In genomic region chr2:92735784-92736183, GRCm38 (mm10) we compare ENCODE assay signal across 28 mouse cellular contexts.
A peak's percentile ranks its signal among the peaks of the same experiment; 100 is the strongest.
DNase-seq lines count a peak whose midpoint lies in the region; ATAC-seq and TF ChIP-seq lines count a peak whose summit lies in the region.
"Had no signal": no experiment of that assay in that cellular context is flagged by ENCODE, and none has a peak within 500 bp of the region (broad histone marks: within the 10 kb centered on the region; RNA-seq: fewer than 3 reads in every experiment).

No protein-coding gene starts in this region.

- no peaks in the 10 kb centered on the region for H3K27me3 ChIP-seq in midbrain, postnatal 0 days (ENCODE audit: insufficient read depth, low read length)
- H3K27me3 ChIP-seq in midbrain, embryonic 11.5 days (ENCODE audit: control insufficient read depth, insufficient read depth, low read length) = no peaks in the 10 kb centered on the region
- H3K27me3 ChIP-seq: embryonic facial prominence, embryonic 15.5 days; midbrain, embryonic 12.5 days; stomach, embryonic 15.5 days had no signal

- 69% methylated on average over 5 of the region's 5 CpGs for WGBS in midbrain, postnatal 0 days
- 79% methylated on average over 5 of the region's 5 CpGs for WGBS in midbrain, embryonic 11.5 days

- H3K4me3 ChIP-seq in midbrain, postnatal 0 days (ENCODE audit: low read depth, low read length) = no peak overlapping the region
- no peak overlapping the region for H3K4me3 ChIP-seq in midbrain, embryonic 11.5 days (ENCODE audit: low read depth, low read length)
- H3K4me3 ChIP-seq: embryonic facial prominence, embryonic 10.5 days; embryonic facial prominence, embryonic 15.5 days; heart, adult 2 months; heart, embryonic 12.5 days; midbrain, embryonic 12.5 days; stomach, embryonic 15.5 days had no signal

- H3K27ac ChIP-seq in midbrain, postnatal 0 days (ENCODE audit: low read depth, low read length) = 0 out of 2 replicates have a peak overlapping the region, but pooled peaks have one; percentile 32
- no peak overlapping the region for H3K27ac ChIP-seq in midbrain, embryonic 11.5 days (ENCODE audit: low read depth, low read length)
- H3K27ac ChIP-seq: embryonic facial prominence, embryonic 10.5 days; embryonic facial prominence, embryonic 15.5 days; heart, adult 2 months; hindbrain, embryonic 14.5 days; liver, embryonic 14.5 days; midbrain, embryonic 12.5 days; stomach, embryonic 15.5 days had no signal

- H3K36me3 ChIP-seq in midbrain, postnatal 0 days (ENCODE audit: insufficient read depth, low read length) = no peaks in the 10 kb centered on the region
- H3K36me3 ChIP-seq in midbrain, embryonic 11.5 days (ENCODE audit: control insufficient read depth, insufficient read depth, low read length) = no peaks in the 10 kb centered on the region
- H3K36me3 ChIP-seq: embryonic facial prominence, embryonic 10.5 days; embryonic facial prominence, embryonic 15.5 days; heart, embryonic 12.5 days; midbrain, embryonic 12.5 days; stomach, embryonic 15.5 days had no signal

- H3K4me2 ChIP-seq in midbrain, postnatal 0 days (ENCODE audit: low read depth, low read length, poor library complexity, severe bottlenecking) = no peak overlapping the region
- no peak overlapping the region for H3K4me2 ChIP-seq in midbrain, embryonic 11.5 days
- H3K4me2 ChIP-seq: embryonic facial prominence, embryonic 15.5 days; heart, embryonic 12.5 days; hindbrain, embryonic 14.5 days; midbrain, embryonic 12.5 days; stomach, embryonic 15.5 days had no signal

- ATAC-seq in midbrain, postnatal 0 days (ENCODE audit: low FRiP score) = no peak
- no peak for ATAC-seq in midbrain, embryonic 11.5 days (ENCODE audit: low FRiP score)
- ATAC-seq in erythroblast, adult 5-6 weeks (replicated peaks; ENCODE audit: low FRiP score, poor library complexity, severe bottlenecking) = 0 out of 2 replicates have a peak, but pooled peaks have one; percentile 46
- ATAC-seq: activated CD4-positive, CD25-positive, alpha-beta regulatory T cell, adult 4 months; CD4-positive, CD25-positive, alpha-beta regulatory T cell, adult 4 months; forebrain, postnatal 0 days had no signal

- H3K4me1 ChIP-seq in midbrain, postnatal 0 days (ENCODE audit: insufficient read depth, low read length) = no peaks in the 10 kb centered on the region
- no peaks in the 10 kb centered on the region for H3K4me1 ChIP-seq in midbrain, embryonic 11.5 days (ENCODE audit: control insufficient read depth, insufficient read depth, low read length)
- H3K4me1 ChIP-seq: embryonic facial prominence, embryonic 15.5 days; stomach, embryonic 15.5 days had no signal

- no peak for TF ChIP-seq CTCF in midbrain, postnatal 0 days (IDR thresholded peaks at IDR 0.05)

- no peaks in the 10 kb centered on the region for H3K9me3 ChIP-seq in midbrain, postnatal 0 days (ENCODE audit: low read length)
- H3K9me3 ChIP-seq in midbrain, embryonic 11.5 days (ENCODE audit: control insufficient read depth, low read length) = no peaks in the 10 kb centered on the region
- H3K9me3 ChIP-seq: embryonic facial prominence, embryonic 10.5 days; embryonic facial prominence, embryonic 15.5 days; heart, embryonic 12.5 days; midbrain, embryonic 12.5 days; stomach, embryonic 15.5 days had no signal

- DNase-seq in cerebellum, postnatal 10 days = peak; percentile 64 to 67
- no peak for DNase-seq in cerebellum, postnatal 4 days (ENCODE audit: low spot score in 2 of 2)
- peak; percentile 57 for DNase-seq in heart, adult 11 months
- no peak for DNase-seq in heart, postnatal 36 days
- DNase-seq in midbrain, postnatal 0 days (ENCODE audit: low spot score) = no peak
- no peak for DNase-seq in midbrain, embryonic 11.5 days (ENCODE audit: low spot score, missing footprints)
- no peak for DNase-seq in gastrocnemius, postnatal 36 days
- DNase-seq: adrenal gland, adult 2 months; cerebellum, adult 11 months; cerebellum, adult 9-11 months; forebrain, postnatal 0 days; gastrocnemius, postnatal 25 days; heart, adult 2 months; kidney, adult 11 months; kidney, postnatal 25 days; layer of hippocampus, postnatal 36 days; liver; right cerebral cortex, postnatal 25 days had no signal

- H3K9ac ChIP-seq in midbrain, postnatal 0 days (replicated peaks; ENCODE audit: low read length, poor library complexity, severe bottlenecking) = no peak overlapping the region
- no peak overlapping the region for H3K9ac ChIP-seq in midbrain, embryonic 11.5 days (ENCODE audit: low read length)
- H3K9ac ChIP-seq: embryonic facial prominence, embryonic 15.5 days; forebrain, postnatal 0 days; heart, embryonic 12.5 days; hindbrain, embryonic 14.5 days; liver, embryonic 14.5 days; midbrain, embryonic 12.5 days; stomach, embryonic 15.5 days had no signal

- intact Hi-C loops in heart, postnatal 36 days (cut with DNase I) = loop anchor here (5.0 kb wide), 1 partner anchor 78 kb away; no protein-coding TSS in a partner anchor
- intact Hi-C loops in gastrocnemius, postnatal 36 days (cut with DNase I) = no loop called here

Comparison
In these comparisons a context has a peak if more than half of its experiments do, and no peak if none do; other contexts are left out.
1. DNase-seq: peak in cerebellum, postnatal 10 days (2 of 2) and heart, adult 11 months (single experiment); none in cerebellum, postnatal 4 days (0 of 2), heart, postnatal 36 days (0 of 2), midbrain, postnatal 0 days (single experiment), midbrain, embryonic 11.5 days (single experiment) and gastrocnemius, postnatal 36 days (0 of 2).